Mouse (Mus musculus) liver, adult 2 months (tissue): Measurements from ENCODE around the gene Tinagl1. TPM values are rescaled to one million over a fixed set of nuclear protein-coding genes. Genes with fewer than 3 reads are reported as not detected.

ENCODE experiments used
- DNase-seq: peaks from one replicate; pipeline ENCODE4 v3.0.0-alpha.2; 2011; ENCODE audit warnings: low read depth, low spot score; ENCODE audit errors: extremely low read depth
- H3K27ac ChIP-seq: fragments of 200-500 bp; replicated peaks from 2 replicates; pipeline ENCODE4 v1.5.1; 2012; ENCODE audit warnings: low read depth, mild to moderate bottlenecking, control low read depth, inconsistent platforms, low read length; ENCODE audit not compliant: insufficient read depth
- H3K27me3 ChIP-seq: fragments of 200-500 bp; 2 replicates; pipeline ENCODE4 v1.6.1; 2012; ENCODE audit warnings: mild to moderate bottlenecking, moderate library complexity, low read length, inconsistent platforms; ENCODE audit not compliant: control insufficient read depth, insufficient read depth
- H3K36me3 ChIP-seq: fragments of 200-500 bp; 2 replicates; pipeline ENCODE4 v1.6.1; 2012; ENCODE audit warnings: low read length, inconsistent platforms; ENCODE audit not compliant: control insufficient read depth, insufficient read depth
- H3K4me1 ChIP-seq: fragments of 200-500 bp; 2 replicates; pipeline ENCODE4 v1.6.1; 2011; ENCODE audit warnings: low read length; ENCODE audit not compliant: control insufficient read depth, insufficient read depth
- H3K4me3 ChIP-seq: fragments of 200-500 bp; 2 replicates; pipeline ENCODE4 v1.5.1; 2011; ENCODE audit warnings: low read depth, mild to moderate bottlenecking, control low read depth, low read length, moderate library complexity; ENCODE audit not compliant: insufficient read depth
- H3K79me2 ChIP-seq: fragments of 200-500 bp; 2 replicates; pipeline ENCODE4 v1.6.1; 2012; ENCODE audit warnings: inconsistent platforms, mild to moderate bottlenecking, low read length, moderate library complexity; ENCODE audit not compliant: control insufficient read depth, insufficient read depth
- H3K9ac ChIP-seq: fragments of 200-500 bp; 2 replicates; pipeline ENCODE4 v1.6.1; 2012; ENCODE audit warnings: low read depth, mild to moderate bottlenecking, control low read depth, inconsistent platforms, low read length
- CTCF ChIP-seq: fragments of 200-500 bp; IDR thresholded peaks from 2 replicates; pipeline ENCODE4 v1.5.1; 2011; ENCODE audit warnings: low read depth, low read length, control low read depth
- POLR2A ChIP-seq: fragments of 200-500 bp; IDR thresholded peaks from 2 replicates; pipeline ENCODE4 v1.6.1; 2011; ENCODE audit warnings: low read length, control low read depth; ENCODE audit not compliant: insufficient read depth; ENCODE audit errors: extremely low read depth
- WGBS: fragments of 180-500 bp; shearing (Covaris S2); methylation state at CpG from one replicate; pipeline ENCODE4 v1.1.7; 2018; 5-methylcytosine and 5-hydroxymethylcytosine counted together
- polyA plus RNA-seq: library from polyadenylated mRNA; depleted of rRNA; stranded (reverse); fragments of >200 nt; gene quantifications from 2 replicates; pipeline ENCODE4 v1.2.3, GENCODE M21; 2012
- total RNA-seq: library from RNA; depleted of rRNA; stranded (reverse); fragments of >200 nt; gene quantifications from 2 replicates; pipeline ENCODE4 v1.2.3, GENCODE M21; 2014

The Tinagl1 gene
- total and polyA plus RNA-seq, 2 experiments, result 13.3 to 35.3 TPM

DNA sequence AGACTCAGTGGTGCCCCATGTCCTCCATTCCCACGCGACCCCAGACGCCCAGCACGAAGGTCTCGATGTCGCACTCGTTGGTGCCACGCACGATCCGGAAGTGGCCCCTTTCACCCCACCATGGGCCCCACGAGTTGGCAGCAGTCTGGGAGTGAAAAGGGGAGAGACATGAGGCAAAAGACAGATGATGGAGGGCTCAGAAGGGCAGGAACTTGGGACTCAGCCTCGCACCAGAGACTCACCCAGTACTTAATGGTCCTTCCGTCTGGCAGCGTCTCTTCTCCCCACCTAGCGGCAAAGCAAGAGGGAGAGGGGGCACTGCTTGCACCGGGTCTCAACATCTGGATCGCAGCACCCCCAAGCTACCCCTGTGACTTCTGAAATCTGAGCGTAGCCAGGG is 8.9 kb downstream of the Tinagl1 start:
- Histone ChIP-seq H3K27ac (no peak overlapping the region), H3K4me3 (no peak overlapping the region), H3K4me1 (peaks cover 7% of the 10 kb centered on the region; the same call in 1 of the 2 replicates), H3K9ac (no peak overlapping the region), H3K27me3 (no peaks in the 10 kb centered on the region), H3K79me2 (no peaks in the 10 kb centered on the region), H3K36me3 (no peaks in the 10 kb centered on the region)
- TF ChIP-seq POLR2A, result no peak
- TF ChIP-seq CTCF, result no peak
- WGBS, result 80% methylated on average over 18 of the region's 18 CpGs
- no peak for DNase-seq

DNA sequence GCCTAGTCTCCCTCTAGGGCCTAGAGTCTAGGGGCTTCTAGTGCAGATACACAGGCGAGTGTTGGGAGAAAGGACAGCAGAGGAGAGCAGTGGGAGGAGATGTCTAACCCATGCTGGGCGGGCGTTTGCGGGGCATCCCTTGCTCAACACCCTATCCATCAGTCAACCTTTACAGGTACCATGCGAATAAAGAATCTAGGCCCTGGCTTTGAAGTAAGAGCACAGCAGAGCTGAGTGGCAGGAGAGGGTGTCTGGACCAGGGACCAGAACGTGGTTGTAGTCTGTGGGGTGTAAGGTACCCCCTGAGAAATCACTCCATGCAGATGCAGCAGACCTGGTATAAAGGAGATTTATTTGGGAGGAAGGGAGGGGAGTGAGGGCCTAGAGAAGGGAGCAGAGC is 10.8 kb downstream of the Tinagl1 start:
- Histone ChIP-seq H3K4me1 (peaks cover 5% of the 10 kb centered on the region; the same call in 1 of the 2 replicates), H3K27ac (peak overlapping the region; percentile 45), H3K27me3 (no peaks in the 10 kb centered on the region), H3K4me3 (no peak overlapping the region), H3K79me2 (no peaks in the 10 kb centered on the region), H3K9ac (no peak overlapping the region), H3K36me3 (no peaks in the 10 kb centered on the region)
- 81% methylated on average over 6 of the region's 6 CpGs for WGBS
- TF ChIP-seq POLR2A, result no peak
- no peak for TF ChIP-seq CTCF
- no peak for DNase-seq

DNA sequence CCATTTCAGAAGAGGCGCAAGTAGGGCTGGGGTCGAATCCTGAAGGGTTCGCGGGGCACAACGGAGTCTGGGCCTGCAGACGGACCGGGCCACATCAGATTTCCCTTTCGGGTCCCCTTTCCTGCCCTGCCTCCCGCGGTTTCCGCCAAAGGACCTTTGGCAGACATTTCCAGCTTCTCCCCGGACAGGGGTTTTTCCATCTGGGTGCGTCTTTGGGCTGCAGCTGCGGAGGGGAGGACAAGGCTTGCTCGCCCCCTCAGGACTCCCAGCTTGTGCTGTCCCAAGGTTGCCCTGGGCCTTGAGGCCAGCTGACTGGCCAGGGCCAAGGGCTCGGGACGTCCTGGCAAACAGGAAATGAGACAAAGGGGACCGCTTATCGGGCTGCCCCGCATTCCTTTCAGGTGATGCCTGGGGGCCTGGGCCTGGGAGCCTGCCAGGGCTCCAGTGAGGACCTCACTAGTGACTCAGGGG is 11.5 kb downstream of the Tinagl1 start:
- Histone ChIP-seq H3K4me1 (peaks cover 3% of the 10 kb centered on the region; the same call in 1 of the 2 replicates), H3K27ac (peak overlapping the region; percentile 45), H3K27me3 (no peaks in the 10 kb centered on the region), H3K79me2 (no peaks in the 10 kb centered on the region), H3K36me3 (no peaks in the 10 kb centered on the region), H3K4me3 (peak overlapping the region; percentile 14; the same call in 1 of the 2 replicates), H3K9ac (peak overlapping the region; percentile 14)
- 15% methylated on average over 20 of the region's 20 CpGs for WGBS
- TF ChIP-seq CTCF (no peak), POLR2A (no peak)
- DNase-seq, result no peak

DNA sequence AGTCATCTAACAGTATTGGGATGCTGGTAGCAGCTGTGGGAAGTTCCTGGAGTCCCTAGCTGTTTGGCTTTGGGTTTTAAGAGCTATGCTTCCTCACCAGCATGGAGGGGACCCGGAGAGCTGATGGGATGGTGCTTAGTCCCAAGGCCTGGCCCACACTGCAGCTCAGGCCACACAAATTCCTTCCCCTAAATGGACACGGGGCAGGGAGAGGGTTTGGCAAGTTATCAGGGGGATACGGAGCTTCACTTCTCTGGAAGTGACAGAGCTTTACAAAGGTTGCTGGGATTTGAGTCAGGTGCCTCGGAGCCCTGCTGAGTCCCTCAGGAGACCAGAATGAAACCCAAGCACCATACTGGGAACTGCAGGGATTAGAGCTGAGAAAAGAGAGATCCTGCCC is 13.6 kb downstream of the Tinagl1 start:
- Histone ChIP-seq H3K4me3 (no peak overlapping the region), H3K27ac (no peak overlapping the region), H3K27me3 (no peaks in the 10 kb centered on the region), H3K36me3 (no peaks in the 10 kb centered on the region), H3K4me1 (peaks cover 3% of the 10 kb centered on the region; the same call in 1 of the 2 replicates), H3K79me2 (no peaks in the 10 kb centered on the region), H3K9ac (no peak overlapping the region)
- DNase-seq, result no peak
- TF ChIP-seq POLR2A, result no peak
- no peak for TF ChIP-seq CTCF
- WGBS, result 38% methylated on average over 4 of the region's 4 CpGs

DNA sequence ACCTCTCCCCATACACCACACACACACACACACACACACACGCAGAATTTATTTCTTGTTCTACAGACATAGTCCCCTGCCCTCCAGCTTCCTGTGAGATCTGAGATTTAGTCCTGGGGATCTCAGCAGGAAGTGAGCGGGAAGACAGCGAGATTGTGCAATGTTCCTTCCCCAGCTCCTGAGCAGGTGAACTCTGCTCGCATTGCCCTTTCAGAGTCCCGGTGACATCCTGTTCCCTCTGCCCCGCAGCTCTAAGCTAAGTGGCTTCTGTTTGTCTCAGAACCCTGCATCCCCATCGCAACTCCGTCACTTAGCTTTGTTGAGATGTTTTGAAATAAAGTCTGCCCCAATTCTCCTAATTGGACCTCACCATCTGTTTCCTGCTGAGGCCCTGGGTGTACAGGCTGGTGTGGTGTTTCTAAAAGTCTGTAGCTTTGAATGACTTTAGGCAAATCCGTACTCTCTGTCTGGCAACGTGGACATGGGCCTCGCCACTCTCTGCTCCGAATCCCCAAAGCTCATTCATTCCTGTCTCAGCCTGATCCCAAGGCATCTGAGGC is 18.0 kb downstream of the Tinagl1 start:
- Histone ChIP-seq H3K79me2 (no peaks in the 10 kb centered on the region), H3K4me3 (no peak overlapping the region), H3K36me3 (no peaks in the 10 kb centered on the region), H3K4me1 (no peaks in the 10 kb centered on the region), H3K27ac (no peak overlapping the region), H3K9ac (no peak overlapping the region), H3K27me3 (no peaks in the 10 kb centered on the region)
- TF ChIP-seq CTCF (no peak), POLR2A (no peak)
- no peak for DNase-seq
- WGBS, result 66% methylated on average over 12 of the region's 12 CpGs

DNA sequence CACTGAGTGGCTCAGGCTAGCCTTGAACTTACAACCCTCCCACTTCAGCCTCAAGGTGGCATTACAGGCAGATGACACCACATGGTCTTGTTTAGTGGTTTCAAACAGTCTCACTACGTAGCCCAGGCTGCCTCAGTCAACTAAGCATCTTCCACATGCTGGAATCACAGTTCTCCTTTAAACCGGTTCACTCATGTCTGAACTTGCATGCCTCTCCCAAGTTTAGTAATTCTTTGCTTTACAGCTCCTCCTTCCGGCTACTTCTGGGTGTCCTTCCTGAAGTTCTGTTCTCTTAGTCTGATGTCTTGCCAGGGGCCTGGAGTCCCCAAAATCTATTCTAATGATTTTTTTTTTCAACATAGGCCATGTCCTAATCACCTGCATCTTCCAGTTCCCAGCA is 20.7 kb downstream of the Tinagl1 start:
- WGBS, result 78% methylated on average over 3 of the region's 3 CpGs
- H3K79me2 ChIP-seq, result no peaks in the 10 kb centered on the region
- H3K4me1 ChIP-seq, result no peaks in the 10 kb centered on the region

More for the DNA sequence above, 20.7 kb downstream of the Tinagl1 start:
- Histone ChIP-seq H3K27me3 (no peaks in the 10 kb centered on the region), H3K4me3 (no peak overlapping the region), H3K27ac (no peak overlapping the region), H3K36me3 (no peaks in the 10 kb centered on the region), H3K9ac (no peak overlapping the region)
- no peak for DNase-seq
- TF ChIP-seq POLR2A (no peak), CTCF (no peak)
